Mouse (Mus musculus): ENCODE data around the gene Zfp446.

Zfp446 gene

GRCm38 (mm10) chr7:12987409-12988189 lies 10.0 kb downstream of the Zfp446 start:
- DNase-seq, result no peak

- DNase-seq, result no peak
Observed at GRCm38 (mm10) chr7:12992222-12992621, 14.6 kb downstream of the Zfp446 start.

- no peak for DNase-seq
Observed at GRCm38 (mm10) chr7:12993148-12993547, 15.5 kb downstream of the Zfp446 start.

- no peak for DNase-seq
Observed at GRCm38 (mm10) chr7:12995862-12996261, 18.2 kb downstream of the Zfp446 start.

- no peak for DNase-seq
Observed at GRCm38 (mm10) chr7:12997230-12997629, 19.6 kb downstream of the Zfp446 start.

- no peak for DNase-seq
Observed at GRCm38 (mm10) chr7:12998053-12998452, 20.4 kb downstream of the Zfp446 start, which contains the start of gene Slc27a5. TSS of gene Slc27a5 (minus strand) at chr7:12998192.

GRCm38 (mm10) chr7:12998851-12999250 lies 21.2 kb downstream of the Zfp446 start, which contains the start of gene Trim28:
TSS of gene Trim28 (plus strand) at chr7:12999114.
- DNase-seq, result no peak

GRCm38 (mm10) chr7:13001584-13001983 lies 23.9 kb downstream of the Zfp446 start:
- DNase-seq, result no peak

- DNase-seq, result no peak
Observed at GRCm38 (mm10) chr7:13003380-13003779, 25.7 kb downstream of the Zfp446 start.

GRCm38 (mm10) chr7:13006011-13006410 lies 28.4 kb downstream of the Zfp446 start:
- DNase-seq, result no peak

GRCm38 (mm10) chr7:13006531-13006930 lies 28.9 kb downstream of the Zfp446 start:
- DNase-seq, result no peak

GRCm38 (mm10) chr7:13007341-13008092 lies 29.9 kb downstream of the Zfp446 start:
- no peak for DNase-seq

- DNase-seq, result peak; percentile 91
Observed at GRCm38 (mm10) chr7:13009143-13010004, 31.7 kb downstream of the Zfp446 start.

GRCm38 (mm10) chr7:13010005-13010908 lies 32.6 kb downstream of the Zfp446 start, which contains the start of gene Zbtb45:
TSS of gene Zbtb45 (minus strand) at chr7:13010034.
- no peak for DNase-seq

GRCm38 (mm10) chr7:13013671-13014070 lies 36.0 kb downstream of the Zfp446 start:
- no peak for DNase-seq

- DNase-seq, result no peak
Observed at GRCm38 (mm10) chr7:13014275-13014839, 36.7 kb downstream of the Zfp446 start.

- DNase-seq, result no peak
Observed at GRCm38 (mm10) chr7:13015217-13015616, 37.6 kb downstream of the Zfp446 start.

GRCm38 (mm10) chr7:13022773-13023535 lies 45.3 kb downstream of the Zfp446 start:
- DNase-seq, result peak; percentile 51

- peak; percentile 89 for DNase-seq
Observed at GRCm38 (mm10) chr7:13023928-13024731, 46.5 kb downstream of the Zfp446 start.

- DNase-seq, result peak; percentile 92
Observed at GRCm38 (mm10) chr7:13024805-13025204, 47.2 kb downstream of the Zfp446 start.

Data from right cerebral cortex, postnatal 14 days (tissue).